Mouse (Mus musculus): ENCODE measurements around the gene Slc12a3. TPM values are rescaled to one million over a fixed set of nuclear protein-coding genes. Genes with fewer than 3 reads are reported as not detected.

Gene Slc12a3
- polyA plus RNA-seq (2015; fragmentation: Nextera tagmentation; extraction: Ambion mirVana) = 0.09 and 0.12 TPM in 2 replicates

GRCm38 (mm10) chr8:94328932-94329728, at the start of gene Slc12a3:
Gene Slc12a3, plus strand, starts transcription at chr8:94329201.
- Histone ChIP-seq H3K9ac (replicated peaks) (no peak within 1 kb of the TSS), H3K9me3 (no peaks in the 10 kb centered on the region), H3K4me3 (replicated peaks) (no peak within 1 kb of the TSS), H3K4me2 (replicated peaks) (no peak within 1 kb of the TSS), H3K36me3 (no peaks in the 10 kb centered on the region), H3K4me1 (replicated peaks) (no peaks in the 10 kb centered on the region), H3K27me3 (no peaks in the 10 kb centered on the region), H3K27ac (no peak within 1 kb of the TSS)
- no peak for ATAC-seq
- WGBS = 87% methylated on average over 21 of the region's 21 CpGs

- no peak for ATAC-seq
- no peaks in the 10 kb centered on the region for H3K9me3 ChIP-seq
- H3K4me1 ChIP-seq (replicated peaks) = 0 out of 2 replicates have a peak, but pooled peaks cover 4% of the 10 kb centered on the region
- no peak overlapping the region for H3K9ac ChIP-seq (replicated peaks)
- H3K4me3 ChIP-seq (replicated peaks) = no peak overlapping the region
- H3K4me2 ChIP-seq (replicated peaks) = no peak overlapping the region
- 0 out of 2 replicates have a peak, but pooled peaks cover 2% of the 10 kb centered on the region for H3K36me3 ChIP-seq
- 83% methylated on average over 5 of the region's 5 CpGs for WGBS
- no peak overlapping the region for H3K27ac ChIP-seq
- no peaks in the 10 kb centered on the region for H3K27me3 ChIP-seq
Observed at GRCm38 (mm10) chr8:94280001-94280613, 48.9 kb upstream of the Slc12a3 start.

GRCm38 (mm10) chr8:94282453-94282985, 46.5 kb upstream of the Slc12a3 start:
- 0 out of 2 replicates have a peak, but pooled peaks cover 3% of the 10 kb centered on the region for H3K36me3 ChIP-seq
- no peak overlapping the region for H3K4me2 ChIP-seq (replicated peaks)
- no peak for ATAC-seq
- H3K27me3 ChIP-seq = no peaks in the 10 kb centered on the region
- 0 out of 2 replicates have a peak, but pooled peaks cover 4% of the 10 kb centered on the region for H3K4me1 ChIP-seq (replicated peaks)
- no peak overlapping the region for H3K27ac ChIP-seq
- no peak overlapping the region for H3K9ac ChIP-seq (replicated peaks)
- WGBS = 83% methylated on average over 3 of the region's 3 CpGs
- no peaks in the 10 kb centered on the region for H3K9me3 ChIP-seq
- no peak overlapping the region for H3K4me3 ChIP-seq (replicated peaks)

DNA sequence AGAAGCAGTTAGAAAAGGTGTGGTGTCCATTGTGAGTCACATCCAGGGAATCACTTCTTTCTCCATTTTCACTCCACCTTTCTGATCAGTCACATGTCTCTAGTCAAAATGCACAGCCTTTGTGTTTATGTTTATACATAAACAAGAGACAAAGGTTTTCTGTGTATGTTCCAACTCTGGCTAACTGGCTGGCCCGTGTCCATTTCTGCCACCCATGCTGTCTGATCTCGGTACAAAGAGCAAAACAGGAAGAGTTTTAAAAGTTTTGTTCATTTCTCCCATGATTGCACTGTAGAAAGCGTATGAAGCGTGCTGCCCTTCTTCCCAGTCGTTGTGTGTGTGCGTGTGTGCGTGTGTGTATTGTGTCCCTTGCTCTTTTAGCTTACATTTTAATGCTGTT, 44.8 kb upstream of the Slc12a3 start:
- H3K4me1 ChIP-seq (replicated peaks) = 0 out of 2 replicates have a peak, but pooled peaks cover 4% of the 10 kb centered on the region
- H3K27me3 ChIP-seq = no peaks in the 10 kb centered on the region
- no peaks in the 10 kb centered on the region for H3K9me3 ChIP-seq
- no peak for ATAC-seq
- H3K4me3 ChIP-seq (replicated peaks) = no peak overlapping the region
- whole genome bisulfite sequencing = 92% methylated on average over 7 of the region's 7 CpGs
- H3K9ac ChIP-seq (replicated peaks) = no peak overlapping the region
- no peak overlapping the region for H3K27ac ChIP-seq
- 0 out of 2 replicates have a peak, but pooled peaks cover 5% of the 10 kb centered on the region for H3K36me3 ChIP-seq
- H3K4me2 ChIP-seq (replicated peaks) = no peak overlapping the region

GRCm38 (mm10) chr8:94290606-94291005, 38.4 kb upstream of the Slc12a3 start:
- Histone ChIP-seq H3K4me3 (replicated peaks) (no peak overlapping the region), H3K9ac (replicated peaks) (no peak overlapping the region), H3K9me3 (no peaks in the 10 kb centered on the region), H3K4me1 (replicated peaks) (no peaks in the 10 kb centered on the region), H3K27me3 (no peaks in the 10 kb centered on the region), H3K27ac (no peak overlapping the region), H3K36me3 (peaks cover 28% of the 10 kb centered on the region), H3K4me2 (replicated peaks) (no peak overlapping the region)
- WGBS = 95% methylated on average over 5 of the region's 5 CpGs
- no peak for ATAC-seq

DNA sequence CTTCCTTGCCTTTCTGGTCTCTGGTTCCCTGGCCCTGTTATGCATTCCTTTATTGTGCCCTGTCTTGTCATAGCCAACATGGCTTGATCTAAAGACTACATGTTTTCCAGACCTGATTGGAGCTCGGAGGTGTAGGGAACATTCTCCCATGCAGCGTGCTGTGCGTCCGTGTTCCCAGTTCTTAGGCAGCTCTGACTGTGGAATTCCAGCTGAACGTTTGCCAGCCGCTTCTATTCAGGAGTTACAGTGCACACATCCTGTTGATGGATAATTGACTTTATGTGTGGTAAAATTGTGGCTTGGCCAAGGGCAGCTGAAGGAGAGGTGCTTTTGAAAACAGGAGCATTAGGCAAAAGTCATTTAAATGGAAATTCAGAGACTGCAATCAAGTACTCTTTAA, 36.9 kb upstream of the Slc12a3 start:
- H3K9ac ChIP-seq (replicated peaks) = no peak overlapping the region
- H3K9me3 ChIP-seq = no peaks in the 10 kb centered on the region
- no peak overlapping the region for H3K4me2 ChIP-seq (replicated peaks)
- no peak overlapping the region for H3K27ac ChIP-seq
- peaks cover 6% of the 10 kb centered on the region; the same call in 1 of the 2 replicates for H3K4me1 ChIP-seq (replicated peaks)
- ATAC-seq = no peak
- peaks cover 28% of the 10 kb centered on the region for H3K36me3 ChIP-seq
- 85% methylated on average over 6 of the region's 6 CpGs for WGBS
- no peaks in the 10 kb centered on the region for H3K27me3 ChIP-seq
- H3K4me3 ChIP-seq (replicated peaks) = no peak overlapping the region

- no peaks in the 10 kb centered on the region for H3K9me3 ChIP-seq
- H3K4me1 ChIP-seq (replicated peaks) = peaks cover 9% of the 10 kb centered on the region; the same call in 1 of the 2 replicates
- H3K36me3 ChIP-seq = peaks cover 27% of the 10 kb centered on the region
- WGBS = 94% methylated on average over 8 of the region's 8 CpGs
- H3K4me2 ChIP-seq (replicated peaks) = no peak overlapping the region
- no peak overlapping the region for H3K27ac ChIP-seq
- no peaks in the 10 kb centered on the region for H3K27me3 ChIP-seq
- no peak for ATAC-seq
- H3K9ac ChIP-seq (replicated peaks) = no peak overlapping the region
- no peak overlapping the region for H3K4me3 ChIP-seq (replicated peaks)
Observed at GRCm38 (mm10) chr8:94292626-94293025, 36.4 kb upstream of the Slc12a3 start.

DNA sequence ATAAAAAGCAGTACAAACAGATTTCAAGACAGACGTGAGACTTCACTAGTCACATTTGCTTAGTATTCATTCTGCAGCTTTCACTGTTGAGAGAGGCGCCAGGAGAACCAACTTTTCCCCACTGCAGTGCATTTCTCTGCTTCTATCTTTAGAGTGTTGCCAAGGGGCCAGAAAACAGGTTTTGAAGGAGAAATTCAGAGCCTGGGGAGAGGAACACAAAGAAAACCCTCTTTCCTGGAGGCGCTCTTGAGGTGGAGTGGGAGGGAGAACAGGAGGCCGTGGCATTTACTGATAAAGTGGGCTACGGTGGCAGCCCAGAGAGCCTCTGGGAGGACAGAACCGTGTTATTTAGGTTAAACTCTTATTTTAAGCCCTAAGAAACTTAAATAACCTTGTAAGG, 33.3 kb upstream of the Slc12a3 start:
- H3K9ac ChIP-seq (replicated peaks) = no peak overlapping the region
- H3K4me3 ChIP-seq (replicated peaks) = no peak overlapping the region
- H3K36me3 ChIP-seq = peaks cover 33% of the 10 kb centered on the region
- no peaks in the 10 kb centered on the region for H3K27me3 ChIP-seq
- H3K9me3 ChIP-seq = no peaks in the 10 kb centered on the region
- no peak overlapping the region for H3K27ac ChIP-seq
- 79% methylated on average over 6 of the region's 6 CpGs for WGBS
- no peak for ATAC-seq
- no peak overlapping the region for H3K4me2 ChIP-seq (replicated peaks)
- H3K4me1 ChIP-seq (replicated peaks) = peaks cover 9% of the 10 kb centered on the region; the same call in 1 of the 2 replicates

DNA sequence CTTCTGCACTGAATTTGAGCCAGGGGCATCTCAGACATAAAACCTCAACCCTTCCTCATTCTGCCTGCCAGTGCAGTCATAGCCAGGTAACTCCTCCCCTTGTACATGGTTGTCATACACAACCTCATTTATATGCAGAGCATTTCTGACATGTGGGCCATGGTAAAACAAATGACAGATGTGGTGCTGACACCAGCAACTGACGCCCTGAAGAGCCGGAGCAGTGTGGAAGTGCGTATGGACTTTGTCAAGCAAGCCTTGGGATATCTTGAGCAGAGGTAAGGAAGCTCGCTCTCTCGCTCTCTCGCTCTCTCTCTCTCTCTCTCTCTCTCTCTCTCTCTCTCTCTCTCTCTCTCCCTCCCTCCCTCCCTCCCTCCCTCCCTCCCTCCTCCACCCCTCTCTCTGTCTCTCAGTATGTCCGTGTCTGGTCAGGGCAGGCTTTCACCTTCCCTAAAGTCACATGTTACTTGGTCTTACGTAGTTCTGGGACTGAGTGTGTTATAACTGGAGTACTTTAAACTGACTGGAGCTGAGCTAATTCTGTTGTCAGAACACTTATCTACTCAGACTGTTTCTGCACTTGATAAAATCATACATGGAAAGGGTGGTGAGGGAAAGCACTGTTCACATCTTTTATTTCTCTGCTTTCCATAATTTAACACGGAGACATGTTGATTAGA, 32.5 kb upstream of the Slc12a3 start:
- H3K9ac ChIP-seq (replicated peaks) = no peak overlapping the region
- H3K4me1 ChIP-seq (replicated peaks) = peaks cover 9% of the 10 kb centered on the region; the same call in 1 of the 2 replicates
- 89% methylated on average over 9 of the region's 9 CpGs for WGBS
- H3K27me3 ChIP-seq = no peaks in the 10 kb centered on the region
- H3K4me3 ChIP-seq (replicated peaks) = no peak overlapping the region
- H3K36me3 ChIP-seq = peaks cover 41% of the 10 kb centered on the region
- H3K9me3 ChIP-seq = no peaks in the 10 kb centered on the region
- no peak for ATAC-seq
- H3K4me2 ChIP-seq (replicated peaks) = no peak overlapping the region
- no peak overlapping the region for H3K27ac ChIP-seq

- ATAC-seq = no peak
- Histone ChIP-seq H3K36me3 (peaks cover 48% of the 10 kb centered on the region), H3K4me2 (replicated peaks) (no peak overlapping the region), H3K27me3 (no peaks in the 10 kb centered on the region), H3K4me3 (replicated peaks) (no peak overlapping the region), H3K9ac (replicated peaks) (no peak overlapping the region), H3K4me1 (replicated peaks) (peaks cover 9% of the 10 kb centered on the region; the same call in 1 of the 2 replicates), H3K27ac (no peak overlapping the region), H3K9me3 (no peaks in the 10 kb centered on the region)
- 60% methylated on average over 6 of the region's 6 CpGs for WGBS
Observed at GRCm38 (mm10) chr8:94297101-94297500, 31.9 kb upstream of the Slc12a3 start.

DNA sequence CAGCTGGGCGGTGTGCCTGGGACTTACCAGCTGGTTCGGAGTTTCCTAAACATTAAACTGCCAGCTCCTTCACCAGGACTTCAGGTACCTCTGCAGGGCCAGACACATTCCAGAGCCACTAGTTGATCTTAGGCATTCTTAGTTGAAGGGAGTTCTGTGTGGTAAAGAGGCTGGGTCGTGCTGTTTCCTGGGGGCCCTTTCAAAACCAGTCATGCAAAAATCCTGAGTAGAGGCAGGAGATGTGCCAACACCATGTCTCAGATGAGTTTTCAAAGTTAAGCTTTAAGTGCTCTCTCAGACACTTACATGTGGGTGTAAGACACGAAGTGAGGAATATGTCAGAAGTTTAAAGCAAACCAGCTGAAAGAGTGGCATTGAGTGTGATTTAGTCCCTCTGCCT, 28.2 kb upstream of the Slc12a3 start:
- H3K36me3 ChIP-seq = peaks cover 57% of the 10 kb centered on the region
- H3K4me2 ChIP-seq (replicated peaks) = no peak overlapping the region
- no peak for ATAC-seq
- H3K4me3 ChIP-seq (replicated peaks) = no peak overlapping the region
- WGBS = 72% methylated on average over 4 of the region's 4 CpGs
- H3K27me3 ChIP-seq = no peaks in the 10 kb centered on the region
- H3K27ac ChIP-seq = no peak overlapping the region
- no peaks in the 10 kb centered on the region for H3K9me3 ChIP-seq
- H3K9ac ChIP-seq (replicated peaks) = no peak overlapping the region
- peaks cover 9% of the 10 kb centered on the region; the same call in 1 of the 2 replicates for H3K4me1 ChIP-seq (replicated peaks)

DNA sequence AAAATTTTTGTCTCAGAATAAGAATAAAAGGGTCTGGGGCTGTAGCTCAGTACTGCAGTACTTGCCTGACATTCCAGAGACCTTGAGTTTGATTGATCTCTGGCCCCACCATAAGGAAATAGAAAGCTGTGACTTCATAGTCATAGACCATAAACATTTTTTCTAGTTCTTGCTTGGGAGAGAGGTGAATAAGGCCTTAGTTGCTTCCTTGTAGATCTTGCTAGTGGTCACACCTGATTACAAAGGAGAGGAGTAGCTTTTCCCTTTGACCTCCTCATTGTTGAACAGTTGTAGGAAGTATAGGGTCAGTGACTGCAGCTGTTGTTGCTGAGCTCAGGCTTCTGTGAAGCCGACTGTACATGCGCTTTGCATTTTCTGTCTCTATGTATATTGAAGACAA, 24.6 kb upstream of the Slc12a3 start:
- no peak overlapping the region for H3K4me2 ChIP-seq (replicated peaks)
- no peak for ATAC-seq
- H3K36me3 ChIP-seq = peaks cover 85% of the 10 kb centered on the region
- no peaks in the 10 kb centered on the region for H3K9me3 ChIP-seq
- H3K4me1 ChIP-seq (replicated peaks) = no peaks in the 10 kb centered on the region
- no peak overlapping the region for H3K27ac ChIP-seq
- H3K27me3 ChIP-seq = no peaks in the 10 kb centered on the region
- H3K9ac ChIP-seq (replicated peaks) = no peak overlapping the region
- no peak overlapping the region for H3K4me3 ChIP-seq (replicated peaks)
- WGBS = 87% methylated on average over 2 of the region's 2 CpGs
